Mouse (Mus musculus): ENCODE measurements around the gene Smok3a.
"Not testable (repeated sequence)": the region's sequence is repeated elsewhere in the genome, so short reads cannot be mapped to it uniquely, and the experiment has no call there.

DNA sequence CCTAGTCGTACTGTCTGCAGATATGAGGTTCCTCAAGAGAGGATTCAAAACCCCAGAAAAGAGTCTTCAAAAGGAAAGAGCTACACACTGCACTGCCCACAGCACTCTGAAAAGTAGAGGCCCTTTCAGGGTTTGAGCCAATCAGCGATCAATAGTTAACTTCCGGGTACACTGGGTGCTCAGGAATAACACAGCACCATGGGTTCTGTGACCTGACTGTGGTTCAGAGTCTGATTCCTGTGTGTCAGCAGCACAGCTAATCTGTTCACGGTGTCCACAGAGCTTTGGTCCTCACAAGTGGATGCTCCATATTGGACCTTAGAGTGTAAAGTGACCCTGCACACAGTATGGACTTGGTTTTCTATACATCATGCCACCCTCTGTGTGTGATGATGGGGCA is 1.5 kb upstream of the Smok3a start:
- TF ChIP-seq CTCF, POLR2A (IDR thresholded peaks at IDR 0.05; ENCODE audit: extremely low read depth, insufficient read depth, low read length): not testable (repeated sequence)

Data from cortical plate, adult 2 months (tissue).